ENCODE assay signal across 8 mouse cellular contexts in the genomic region with DNA sequence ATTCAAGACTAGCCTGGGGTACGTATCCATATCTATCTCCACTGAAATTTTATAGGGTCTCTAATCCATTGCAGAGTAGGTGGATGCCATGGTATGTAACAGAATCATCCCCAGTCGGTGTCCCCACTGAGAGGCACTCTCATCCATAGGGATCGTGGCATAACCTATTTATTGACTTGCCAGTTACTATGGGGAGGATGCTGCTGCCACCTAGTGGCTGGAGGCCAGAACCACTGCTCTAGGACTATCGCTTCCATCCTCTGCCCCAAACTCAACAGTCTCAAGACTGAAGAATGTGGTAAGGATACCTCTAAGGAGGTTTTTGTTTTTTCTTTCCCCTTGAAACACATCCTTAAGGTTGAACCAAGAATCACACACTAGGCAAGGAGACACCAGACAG. TPM values are rescaled to one million over a fixed set of nuclear protein-coding genes. Genes with fewer than 3 reads are reported as not detected.
DNase-seq lines count a peak whose midpoint lies in the region; ATAC-seq lines count a peak whose summit lies in the region.

No protein-coding gene starts in this region.

- H3K4me2 ChIP-seq in hindbrain, embryonic 14.5 days (replicated peaks), result no peak overlapping the region
- H3K4me2 ChIP-seq in hindbrain, embryonic 12.5 days (replicated peaks), result no peak overlapping the region
- H3K4me2 ChIP-seq in embryonic facial prominence, embryonic 11.5 days (ENCODE audit: low read depth, low read length), result no peak overlapping the region
- no peak overlapping the region for H3K4me2 ChIP-seq in heart, embryonic 16.5 days (ENCODE audit: low read depth, low read length)
- no peak overlapping the region for H3K4me2 ChIP-seq in stomach, embryonic 16.5 days (ENCODE audit: low read depth, low read length)

- no peaks in the 10 kb centered on the region for H3K27me3 ChIP-seq in hindbrain, embryonic 14.5 days (ENCODE audit: control insufficient read depth, insufficient read depth, low read length)
- H3K27me3 ChIP-seq in hindbrain, embryonic 12.5 days, result no peaks in the 10 kb centered on the region
- H3K27me3 ChIP-seq in embryonic facial prominence, embryonic 11.5 days (ENCODE audit: control insufficient read depth, insufficient read depth, low read length), result no peaks in the 10 kb centered on the region
- no peaks in the 10 kb centered on the region for H3K27me3 ChIP-seq in heart, embryonic 16.5 days (ENCODE audit: control insufficient read depth, insufficient read depth, low read length)
- no peaks in the 10 kb centered on the region for H3K27me3 ChIP-seq in stomach, embryonic 16.5 days (ENCODE audit: control insufficient read depth, insufficient read depth, low read length)

- peak; percentile 59 for DNase-seq in hindbrain, embryonic 14.5 days (ENCODE audit: low spot score)
- DNase-seq in adrenal gland, postnatal 14 days, result peak; percentile 81
- DNase-seq in embryonic facial prominence, embryonic 11.5 days (ENCODE audit: low spot score), result peak; percentile 73
- peak; percentile 28 to 66 for DNase-seq in layer of hippocampus, postnatal 25 days (ENCODE audit: extremely low spot score in 1 of 2, low spot score in 1 of 2)

- no peaks in the 10 kb centered on the region for H3K4me1 ChIP-seq in hindbrain, embryonic 14.5 days (replicated peaks; ENCODE audit: control insufficient read depth, insufficient read depth, low read length)
- no peaks in the 10 kb centered on the region for H3K4me1 ChIP-seq in hindbrain, embryonic 12.5 days
- no peaks in the 10 kb centered on the region for H3K4me1 ChIP-seq in embryonic facial prominence, embryonic 11.5 days (ENCODE audit: control insufficient read depth, insufficient read depth, low read length)
- peaks cover 5% of the 10 kb centered on the region for H3K4me1 ChIP-seq in heart, embryonic 16.5 days (ENCODE audit: control insufficient read depth, insufficient read depth, low read length)
- peaks cover 4% of the 10 kb centered on the region; the same call in 1 of the 2 replicates for H3K4me1 ChIP-seq in stomach, embryonic 16.5 days (ENCODE audit: control insufficient read depth, insufficient read depth, low read length)

- WGBS in hindbrain, embryonic 14.5 days, result 48% methylated on average over 4 of the region's 4 CpGs
- WGBS in hindbrain, embryonic 12.5 days, result 54% methylated on average over 4 of the region's 4 CpGs
- 52% methylated on average over 4 of the region's 4 CpGs for WGBS in embryonic facial prominence, embryonic 11.5 days
- WGBS in heart, embryonic 16.5 days, result 55% methylated on average over 4 of the region's 4 CpGs
- 53% methylated on average over 4 of the region's 4 CpGs for WGBS in stomach, embryonic 16.5 days

- no peak overlapping the region for H3K4me3 ChIP-seq in hindbrain, embryonic 14.5 days (replicated peaks; ENCODE audit: low read length)
- no peak overlapping the region for H3K4me3 ChIP-seq in hindbrain, embryonic 12.5 days
- H3K4me3 ChIP-seq in embryonic facial prominence, embryonic 11.5 days (ENCODE audit: low read depth, low read length), result no peak overlapping the region
- no peak overlapping the region for H3K4me3 ChIP-seq in heart, embryonic 16.5 days (ENCODE audit: low read length)
- no peak overlapping the region for H3K4me3 ChIP-seq in stomach, embryonic 16.5 days (replicated peaks; ENCODE audit: low read length)

- H3K9ac ChIP-seq in hindbrain, embryonic 14.5 days, result no peak overlapping the region
- H3K9ac ChIP-seq in hindbrain, embryonic 12.5 days, result no peak overlapping the region
- H3K9ac ChIP-seq in embryonic facial prominence, embryonic 11.5 days (replicated peaks; ENCODE audit: low read length), result no peak overlapping the region
- no peak overlapping the region for H3K9ac ChIP-seq in heart, embryonic 16.5 days (ENCODE audit: low read length)
- H3K9ac ChIP-seq in stomach, embryonic 16.5 days (ENCODE audit: low read length), result no peak overlapping the region

- H3K9me3 ChIP-seq in hindbrain, embryonic 14.5 days (ENCODE audit: control insufficient read depth, low read length), result no peaks in the 10 kb centered on the region
- H3K9me3 ChIP-seq in hindbrain, embryonic 12.5 days (replicated peaks), result no peaks in the 10 kb centered on the region
- no peaks in the 10 kb centered on the region for H3K9me3 ChIP-seq in embryonic facial prominence, embryonic 11.5 days (replicated peaks; ENCODE audit: control insufficient read depth, low read length)
- H3K9me3 ChIP-seq in heart, embryonic 16.5 days (replicated peaks; ENCODE audit: control insufficient read depth, low read length), result no peaks in the 10 kb centered on the region
- H3K9me3 ChIP-seq in stomach, embryonic 16.5 days (replicated peaks; ENCODE audit: control insufficient read depth, low read length), result no peaks in the 10 kb centered on the region

- no peak overlapping the region for H3K27ac ChIP-seq in hindbrain, embryonic 14.5 days
- H3K27ac ChIP-seq in hindbrain, embryonic 12.5 days, result no peak overlapping the region
- H3K27ac ChIP-seq in embryonic facial prominence, embryonic 11.5 days (replicated peaks; ENCODE audit: low read depth, low read length), result no peak overlapping the region
- peak overlapping the region; percentile 76 for H3K27ac ChIP-seq in heart, embryonic 16.5 days (ENCODE audit: low read length)
- H3K27ac ChIP-seq in stomach, embryonic 16.5 days (ENCODE audit: low read length), result peak overlapping the region; percentile 56

- ATAC-seq in hindbrain, embryonic 14.5 days (ENCODE audit: low FRiP score), result no peak
- no peak for ATAC-seq in hindbrain, embryonic 12.5 days (ENCODE audit: low FRiP score)
- ATAC-seq in embryonic facial prominence, embryonic 11.5 days (replicated peaks; ENCODE audit: insufficient number of reproducible peaks, low FRiP score, low TSS enrichment, low read depth), result no peak
- ATAC-seq in heart, embryonic 16.5 days (replicated peaks; ENCODE audit: extremely low read depth, insufficient read depth, low FRiP score), result 0 out of 2 replicates have a peak, but pooled peaks have one; percentile 34
- peak; percentile 72; the same call in 1 of the 2 replicates for ATAC-seq in megakaryocyte-erythroid progenitor cell, adult 5-6 weeks (replicated peaks; ENCODE audit: low FRiP score, low TSS enrichment, poor library complexity, severe bottlenecking)
- no peak for ATAC-seq in stomach, embryonic 16.5 days (ENCODE audit: insufficient read depth, low FRiP score)

- no peaks in the 10 kb centered on the region for H3K36me3 ChIP-seq in hindbrain, embryonic 14.5 days (replicated peaks; ENCODE audit: control insufficient read depth, insufficient read depth)
- H3K36me3 ChIP-seq in hindbrain, embryonic 12.5 days, result no peaks in the 10 kb centered on the region
- no peaks in the 10 kb centered on the region for H3K36me3 ChIP-seq in embryonic facial prominence, embryonic 11.5 days (replicated peaks; ENCODE audit: control insufficient read depth, insufficient read depth, low read depth, low read length)
- H3K36me3 ChIP-seq in heart, embryonic 16.5 days (ENCODE audit: control insufficient read depth, insufficient read depth), result no peaks in the 10 kb centered on the region
- H3K36me3 ChIP-seq in stomach, embryonic 16.5 days (ENCODE audit: control insufficient read depth, insufficient read depth, low read length), result no peaks in the 10 kb centered on the region

RNA-seq across cellular contexts. Expression of a gene that starts 16.0 kb away (rescaled TPM):
- not detected in 2 replicates for polyA plus RNA-seq in hindbrain, embryonic 14.5 days (2014; fragmentation: Nextera tagmentation; extraction: Ambion mirVana)
- polyA plus RNA-seq in hindbrain, embryonic 12.5 days (2016; fragmentation: Nextera tagmentation; extraction: Ambion mirVana), result not detected in 2 replicates
- total RNA-seq in adrenal gland, postnatal 14 days (2021), result 0.44 and 0.64 TPM in 2 replicates
- not detected in 2 replicates for polyA plus RNA-seq in embryonic facial prominence, embryonic 11.5 days (2014; fragmentation: Nextera tagmentation; extraction: Ambion mirVana)
- polyA plus RNA-seq in heart, embryonic 16.5 days (2015; fragmentation: Nextera tagmentation; extraction: Ambion mirVana), result not detected in 2 replicates
- total RNA-seq in layer of hippocampus, postnatal 25 days (2021), result not detected
- not detected in 2 replicates for total RNA-seq in megakaryocyte-erythroid progenitor cell, adult 5-6 weeks (2014; fragmentation: Nextera tagmentation)
- not detected in 2 replicates for total RNA-seq in megakaryocyte-erythroid progenitor cell, adult 5-6 weeks (2017)
- not detected in 2 replicates for polyA plus RNA-seq in stomach, embryonic 16.5 days (2015; fragmentation: Nextera tagmentation; extraction: Ambion mirVana)

RNA-seq across cellular contexts. Expression of a gene that starts 17.1 kb away (rescaled TPM):
- polyA plus RNA-seq in hindbrain, embryonic 14.5 days (2014; fragmentation: Nextera tagmentation; extraction: Ambion mirVana), result 0.31 and 0.41 TPM in 2 replicates
- 0.27 and 0.52 TPM in 2 replicates for polyA plus RNA-seq in hindbrain, embryonic 12.5 days (2016; fragmentation: Nextera tagmentation; extraction: Ambion mirVana)
- 7.2 and 7.3 TPM in 2 replicates for total RNA-seq in adrenal gland, postnatal 14 days (2021)
- polyA plus RNA-seq in embryonic facial prominence, embryonic 11.5 days (2014; fragmentation: Nextera tagmentation; extraction: Ambion mirVana), result 0.13 and 0.22 TPM in 2 replicates
- polyA plus RNA-seq in heart, embryonic 16.5 days (2015; fragmentation: Nextera tagmentation; extraction: Ambion mirVana), result 0.30 and 0.61 TPM in 2 replicates
- under 1 TPM; 0.10 to 0.14 TPM for total RNA-seq in layer of hippocampus, postnatal 25 days (2021)
- total RNA-seq in megakaryocyte-erythroid progenitor cell, adult 5-6 weeks (2014; fragmentation: Nextera tagmentation), result not detected in 2 replicates
- not detected in 2 replicates for total RNA-seq in megakaryocyte-erythroid progenitor cell, adult 5-6 weeks (2017)
- 0.45 and 0.60 TPM in 2 replicates for polyA plus RNA-seq in stomach, embryonic 16.5 days (2015; fragmentation: Nextera tagmentation; extraction: Ambion mirVana)

RNA-seq across cellular contexts. Expression of a gene that starts 27.4 kb away (rescaled TPM):
- polyA plus RNA-seq in hindbrain, embryonic 14.5 days (2014; fragmentation: Nextera tagmentation; extraction: Ambion mirVana), result 3.3 and 4.3 TPM in 2 replicates
- polyA plus RNA-seq in hindbrain, embryonic 12.5 days (2016; fragmentation: Nextera tagmentation; extraction: Ambion mirVana), result 8.7 and 10.2 TPM in 2 replicates
- total RNA-seq in adrenal gland, postnatal 14 days (2021), result 5.9 and 6.0 TPM in 2 replicates
- polyA plus RNA-seq in embryonic facial prominence, embryonic 11.5 days (2014; fragmentation: Nextera tagmentation; extraction: Ambion mirVana), result 2.3 and 2.4 TPM in 2 replicates
- polyA plus RNA-seq in heart, embryonic 16.5 days (2015; fragmentation: Nextera tagmentation; extraction: Ambion mirVana), result 6.2 and 6.8 TPM in 2 replicates
- total RNA-seq in layer of hippocampus, postnatal 25 days (2021), result 1 to 10 TPM; 3.8 to 4.4 TPM
- 23.0 and 29.3 TPM in 2 replicates for total RNA-seq in megakaryocyte-erythroid progenitor cell, adult 5-6 weeks (2014; fragmentation: Nextera tagmentation)
- 4.7 and 10.5 TPM in 2 replicates for total RNA-seq in megakaryocyte-erythroid progenitor cell, adult 5-6 weeks (2017)
- 5.5 and 6.5 TPM in 2 replicates for polyA plus RNA-seq in stomach, embryonic 16.5 days (2015; fragmentation: Nextera tagmentation; extraction: Ambion mirVana)

Comparison
In these comparisons a context has a peak if more than half of its experiments do, and no peak if none do; other contexts are left out.
1. ATAC-seq: peak in heart, embryonic 16.5 days (single experiment) and megakaryocyte-erythroid progenitor cell, adult 5-6 weeks (single experiment); none in hindbrain, embryonic 14.5 days (single experiment), hindbrain, embryonic 12.5 days (single experiment), embryonic facial prominence, embryonic 11.5 days (single experiment) and stomach, embryonic 16.5 days (single experiment).
2. H3K27ac ChIP-seq: peak in heart, embryonic 16.5 days (single experiment) and stomach, embryonic 16.5 days (single experiment); none in hindbrain, embryonic 14.5 days (single experiment), hindbrain, embryonic 12.5 days (single experiment) and embryonic facial prominence, embryonic 11.5 days (single experiment).
3. Peak in every context shown above with its lines, with median percentiles within 50 percentile points of each other: DNase-seq.